Mouse (Mus musculus) spleen, postnatal 10 days (tissue): Measurements from ENCODE around the gene Sertad1.

Experiments used
- DNase-seq, 2 experiments: peaks; one replicate each; pipeline ENCODE4 v3.0.0; 2021 to 2022; ENCODE audit warnings: low spot score in 2 of 2

Gene Sertad1

DNA sequence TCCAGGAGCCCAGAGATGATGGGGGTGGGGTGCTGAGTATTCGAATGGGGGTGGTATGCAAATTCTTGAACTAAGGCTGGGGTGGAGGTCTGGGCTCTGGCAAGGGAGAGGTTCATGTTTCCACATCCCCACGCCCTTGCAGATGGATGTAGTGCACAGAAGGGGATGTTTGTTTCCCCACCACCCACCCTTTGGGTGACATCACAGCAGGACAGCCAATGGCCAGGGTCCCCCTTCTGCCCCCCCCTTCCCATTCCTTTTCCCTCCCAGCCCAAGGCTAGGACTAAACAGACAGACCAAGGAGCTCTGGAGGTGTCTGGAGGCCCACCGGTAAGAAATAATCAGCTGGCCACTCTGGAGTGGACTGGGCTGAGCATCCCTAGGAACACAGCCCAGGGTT is 12.3 kb downstream of the Sertad1 start, which contains the start of gene Prx:
Prx (plus strand) TSS at position 289 of the 400 bp plus-strand sequence.
- no peak for DNase-seq

DNA sequence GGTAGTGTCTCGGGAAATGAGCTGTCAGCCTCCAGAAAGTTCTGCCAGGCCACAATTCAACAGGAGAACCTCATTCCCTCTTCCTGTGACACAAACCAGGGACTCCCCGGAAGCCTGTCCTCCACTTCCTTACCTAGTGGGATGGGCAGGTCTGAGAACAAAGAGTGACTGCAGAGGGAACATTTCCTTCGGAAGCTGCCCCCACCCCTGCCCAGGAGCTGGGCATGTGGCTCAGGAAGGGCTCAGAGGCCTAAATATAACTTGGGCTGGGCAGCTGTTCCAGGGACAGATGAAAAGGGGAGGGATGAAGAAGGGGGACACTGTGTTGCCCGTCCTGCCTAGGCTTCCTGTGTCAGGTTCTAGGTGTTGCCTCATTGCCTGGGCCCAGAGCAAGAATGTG is 14.9 kb downstream of the Sertad1 start:
- no peak for DNase-seq

DNA sequence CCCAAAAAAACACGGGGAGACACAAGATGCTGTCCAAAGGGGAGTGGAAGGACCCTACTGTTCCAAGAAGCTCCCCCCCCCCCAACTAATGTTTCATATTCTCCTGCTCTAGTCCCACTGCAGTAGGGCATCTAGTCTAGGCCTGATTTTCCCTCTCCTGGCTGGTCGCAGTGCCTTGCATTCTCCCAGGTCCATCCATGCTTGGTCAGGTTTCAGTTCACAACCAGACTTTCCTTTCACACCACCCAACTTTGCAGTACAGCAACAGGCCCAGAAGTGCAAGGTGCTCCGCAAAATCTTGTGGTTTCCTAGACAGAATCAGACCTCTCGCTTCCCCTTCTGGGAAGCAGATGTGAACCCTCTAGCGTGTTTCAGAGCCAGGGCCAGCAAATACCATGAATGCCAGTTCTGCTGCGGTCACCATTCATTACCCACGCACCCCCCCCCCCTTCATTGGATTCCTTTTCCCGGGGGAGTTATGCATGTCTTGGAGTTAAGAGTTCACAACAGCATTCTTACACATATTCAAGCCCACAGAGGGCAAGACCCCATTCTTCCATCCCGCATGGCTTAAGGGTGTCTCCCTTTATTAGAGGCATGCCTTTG is 20.2 kb downstream of the Sertad1 start:
- no peak for DNase-seq

DNA sequence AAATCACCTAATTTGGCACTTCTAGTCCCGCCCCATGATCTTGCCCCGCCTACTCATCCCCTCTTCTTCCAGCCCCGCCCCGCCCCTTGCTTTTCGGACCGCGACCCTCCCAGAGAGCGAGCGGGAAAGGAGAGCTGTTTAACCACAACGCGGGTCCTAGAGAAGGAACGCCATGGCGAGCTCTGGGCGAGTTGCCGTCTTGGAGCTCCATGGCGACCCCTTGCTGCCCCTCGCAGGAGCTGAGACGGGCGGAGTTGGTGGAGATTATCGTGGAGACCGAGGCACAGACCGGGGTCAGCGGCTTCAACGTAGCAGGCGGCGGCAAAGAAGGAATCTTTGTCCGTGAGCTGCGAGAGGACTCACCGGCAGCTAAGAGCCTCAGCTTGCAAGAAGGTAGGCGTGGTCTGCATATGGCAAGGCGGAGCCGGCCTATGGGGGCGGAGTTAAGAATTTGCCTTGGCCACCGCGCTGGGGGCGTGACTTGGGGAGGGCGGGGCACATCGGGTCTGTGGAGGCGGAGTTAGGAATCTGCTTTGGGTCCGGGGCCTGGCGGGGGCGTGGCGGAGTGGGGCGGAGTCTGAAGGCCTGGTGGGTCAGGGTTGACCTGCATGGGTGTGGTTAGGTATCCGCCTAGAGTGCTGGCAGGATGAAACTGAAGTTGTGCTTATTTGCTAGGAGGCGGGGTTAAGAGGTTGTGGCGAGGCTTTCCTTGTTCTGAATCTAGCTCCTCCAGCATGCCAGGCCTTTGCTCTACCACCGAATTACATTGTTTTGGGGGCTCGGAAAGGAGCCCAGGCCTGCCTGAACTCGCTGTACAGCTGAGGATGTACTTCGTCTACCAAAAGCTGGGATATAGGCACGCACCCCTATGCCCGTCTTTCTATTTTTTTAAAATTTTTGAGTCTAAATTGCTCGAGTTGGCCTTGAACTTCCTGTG is 21.3 kb downstream of the Sertad1 start:
- DNase-seq = peak; percentile 99 to 100

DNA sequence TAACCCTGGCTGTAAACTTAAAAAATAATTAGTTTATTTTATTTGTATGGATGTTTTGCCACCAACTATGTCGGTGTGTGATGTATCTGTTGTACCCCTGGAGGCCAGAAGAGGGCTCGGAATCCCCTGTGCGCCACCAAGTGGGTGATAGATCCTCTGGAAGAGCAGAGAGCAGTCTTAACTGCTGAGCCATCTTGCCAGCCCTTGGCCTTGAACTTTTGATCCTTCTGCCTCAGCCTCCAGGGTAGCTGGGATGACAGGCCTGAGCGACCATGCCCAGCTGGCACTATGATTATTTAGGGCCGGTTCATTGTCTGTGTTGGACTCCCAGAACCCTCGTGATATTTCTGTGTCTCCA is 21.9 kb downstream of the Sertad1 start:
- DNase-seq = peak; percentile 56 to 85

DNA sequence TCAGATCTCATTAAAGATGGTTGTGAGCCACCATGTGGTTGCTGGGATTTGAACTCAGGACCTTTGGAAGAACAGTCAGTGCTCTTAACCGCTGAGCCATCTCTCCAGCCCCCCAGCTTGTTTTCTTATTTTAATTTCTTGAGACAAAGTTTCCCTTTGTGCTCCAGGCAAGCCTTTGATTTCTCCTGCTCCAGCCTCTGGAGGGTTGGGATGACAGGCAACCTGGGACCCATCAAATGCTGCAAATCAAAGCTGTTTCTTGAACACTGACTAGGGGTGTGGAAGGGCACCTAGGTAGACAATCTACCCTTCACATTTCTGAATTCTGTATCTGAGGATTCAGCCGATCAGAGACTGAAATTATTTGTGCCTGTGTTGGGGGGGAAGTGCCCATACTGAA is 24.1 kb downstream of the Sertad1 start:
- DNase-seq = no peak

DNA sequence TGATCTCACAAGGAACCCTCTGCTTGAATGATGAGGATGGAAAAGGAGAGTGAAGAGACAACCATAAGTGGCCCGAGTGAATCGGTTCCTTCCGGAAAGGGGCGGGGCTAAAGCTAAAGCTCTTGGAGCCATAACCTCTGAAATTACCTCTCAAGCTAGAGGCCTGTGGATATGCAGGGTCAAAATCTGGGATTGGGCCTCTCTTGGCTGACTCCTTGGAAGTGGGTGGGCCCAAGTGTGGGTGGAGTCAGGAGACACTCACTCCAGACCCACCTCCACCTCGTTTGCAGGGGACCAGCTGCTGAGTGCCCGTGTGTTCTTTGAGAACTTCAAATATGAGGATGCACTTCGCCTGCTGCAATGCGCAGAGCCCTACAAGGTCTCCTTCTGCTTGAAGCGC is 28.3 kb downstream of the Sertad1 start:
- DNase-seq = no peak

DNA sequence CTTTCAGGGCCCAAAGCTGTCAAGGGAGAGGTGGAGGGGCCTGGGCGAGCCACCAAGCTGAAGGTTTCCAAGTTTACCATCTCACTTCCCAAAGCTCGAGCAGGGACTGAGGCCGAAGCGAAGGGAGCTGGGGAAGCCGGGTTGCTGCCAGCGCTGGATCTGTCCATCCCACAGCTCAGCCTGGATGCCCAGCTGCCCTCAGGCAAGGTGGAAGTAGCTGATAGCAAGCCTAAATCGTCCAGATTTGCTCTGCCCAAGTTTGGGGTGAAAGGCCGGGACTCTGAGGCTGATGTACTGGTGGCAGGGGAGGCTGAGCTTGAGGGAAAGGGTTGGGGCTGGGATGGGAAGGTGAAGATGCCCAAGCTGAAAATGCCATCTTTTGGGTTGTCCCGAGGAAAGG is 31.6 kb downstream of the Sertad1 start:
- no peak for DNase-seq

DNA sequence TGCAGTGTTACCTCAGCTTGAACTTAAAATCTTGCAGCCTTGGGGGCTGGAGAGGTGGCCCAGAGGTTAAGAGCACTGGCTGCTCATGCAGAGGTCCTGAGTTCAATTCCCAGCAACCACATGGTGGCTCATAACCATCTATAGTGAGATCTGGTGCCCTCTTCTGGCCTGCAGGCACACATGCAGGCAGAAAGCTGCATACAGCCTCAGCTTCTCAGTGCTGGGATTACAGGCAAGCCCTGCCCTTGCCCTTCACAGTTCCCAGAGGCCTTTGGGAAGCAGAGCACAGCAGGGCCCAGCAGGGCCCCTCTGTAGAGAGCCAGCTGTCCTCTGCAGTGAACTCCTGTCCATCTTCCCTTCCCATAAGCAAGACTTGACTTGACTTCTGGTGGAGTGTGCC is 33.4 kb downstream of the Sertad1 start:
- no peak for DNase-seq

DNA sequence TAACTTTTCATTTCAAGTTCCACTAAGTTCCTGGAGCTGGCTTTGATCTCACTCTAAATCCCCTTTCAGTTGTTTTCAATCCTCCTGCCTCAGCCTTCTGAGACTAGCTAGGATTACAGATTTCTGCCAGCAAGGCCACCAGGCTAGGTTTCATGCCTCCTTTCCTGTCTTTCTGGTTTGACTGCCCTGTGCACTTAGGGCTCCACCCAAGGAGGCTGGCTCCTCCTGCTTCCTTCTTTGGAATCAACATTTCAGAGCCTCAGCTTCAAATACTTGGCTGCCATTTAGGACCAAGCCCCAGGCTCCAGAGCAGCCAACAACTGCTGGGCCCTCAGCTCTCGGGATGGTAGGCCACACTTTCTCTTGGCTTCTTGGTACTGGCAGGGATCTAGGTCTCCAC is 33.9 kb downstream of the Sertad1 start:
- DNase-seq = no peak

DNA sequence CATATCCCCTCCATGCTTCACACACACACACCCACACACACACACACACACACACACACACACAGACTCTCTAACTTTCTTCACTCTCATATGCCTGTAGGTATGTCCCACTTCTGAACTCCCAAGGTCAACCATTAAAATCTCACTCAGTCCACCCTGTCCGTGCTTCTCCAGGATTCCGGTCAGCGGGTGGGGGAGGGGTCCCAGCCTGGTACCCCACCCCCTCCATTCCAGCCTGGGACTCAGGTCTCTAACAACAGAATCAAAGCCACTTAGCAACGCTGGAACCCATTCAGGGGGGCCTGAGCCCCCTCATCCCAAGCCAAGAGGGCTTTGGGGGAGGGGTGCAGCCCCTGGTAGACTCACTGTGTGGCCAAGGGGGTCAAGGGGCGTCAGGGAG is 36.3 kb downstream of the Sertad1 start, which contains the start of gene Hipk4:
Hipk4 (plus strand) TSS at position 301 of the 400 bp plus-strand sequence.
- no peak for DNase-seq

DNA sequence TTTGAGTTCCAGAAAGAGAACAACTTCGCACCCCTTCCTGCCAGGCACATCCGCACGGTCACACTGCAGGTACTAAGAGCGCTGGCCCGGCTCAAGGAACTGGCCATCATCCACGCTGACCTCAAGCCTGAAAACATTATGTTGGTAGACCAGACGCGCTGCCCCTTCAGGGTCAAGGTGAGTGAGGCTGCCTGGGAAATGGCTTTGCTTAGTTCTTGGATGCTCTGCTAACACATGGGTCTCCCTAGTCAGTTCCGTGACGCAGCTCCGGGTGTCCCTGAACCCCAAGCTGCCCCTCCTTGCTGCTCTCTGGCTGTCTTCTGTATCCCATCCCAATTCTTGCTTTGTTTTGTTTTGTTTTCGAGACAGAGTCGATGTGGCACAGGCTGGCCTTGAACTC is 37.1 kb downstream of the Sertad1 start:
- no peak for DNase-seq

DNA sequence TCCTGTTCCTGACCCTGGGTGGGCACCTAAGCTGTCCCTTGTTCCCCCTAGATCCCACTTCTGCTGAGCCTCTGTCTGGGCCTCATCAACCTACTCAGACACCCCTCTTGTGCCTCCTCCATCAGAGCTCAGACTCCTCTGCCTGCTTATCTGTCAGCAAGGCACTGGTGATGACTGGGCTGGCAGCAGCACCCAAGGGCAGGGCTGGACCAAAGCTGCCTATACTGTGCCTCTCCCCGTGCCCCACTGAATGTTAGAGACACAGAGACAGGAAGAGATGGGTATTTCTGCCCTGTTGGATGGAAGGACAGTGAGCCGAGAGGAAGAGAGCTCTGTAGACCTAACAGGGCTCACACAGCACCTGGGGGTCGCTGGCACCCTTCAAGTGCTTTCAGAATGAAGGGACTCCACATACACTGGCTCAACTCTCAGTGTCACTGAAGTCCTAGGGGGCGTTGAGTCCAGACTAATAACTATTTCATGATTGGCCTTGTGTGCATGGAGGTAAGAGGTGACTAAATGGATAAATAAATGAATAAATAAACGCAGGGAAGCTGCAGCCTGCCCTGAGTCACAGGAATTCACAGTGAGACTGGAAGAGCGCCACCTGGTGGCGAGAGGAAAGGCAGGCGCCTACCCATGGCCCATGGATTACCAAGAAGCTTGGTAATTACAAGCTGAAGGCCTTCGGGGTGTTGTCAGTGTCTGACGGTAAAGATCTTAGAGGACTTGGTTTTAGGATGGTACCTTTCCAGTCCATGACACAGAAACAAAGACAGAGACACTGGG is 39.5 kb downstream of the Sertad1 start:
- DNase-seq = peak; percentile 68 to 90

DNA sequence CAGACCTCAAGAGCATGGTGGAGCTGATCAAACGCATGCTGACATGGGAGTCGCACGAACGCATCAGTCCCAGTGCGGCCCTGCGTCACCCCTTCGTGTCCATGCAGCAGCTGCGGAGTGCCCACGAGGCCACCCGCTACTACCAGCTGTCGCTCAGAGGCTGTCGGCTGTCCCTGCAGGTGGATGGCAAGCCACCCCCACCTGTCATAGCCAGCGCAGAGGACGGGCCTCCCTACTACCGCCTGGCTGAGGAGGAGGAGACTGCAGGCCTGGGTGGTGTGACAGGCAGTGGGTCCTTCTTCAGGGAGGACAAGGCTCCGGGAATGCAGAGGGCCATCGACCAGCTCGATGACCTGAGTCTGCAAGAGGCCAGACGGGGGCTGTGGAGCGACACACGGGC is 42.4 kb downstream of the Sertad1 start:
- DNase-seq = peak in 1 of 2 experiments; percentile 14

DNA sequence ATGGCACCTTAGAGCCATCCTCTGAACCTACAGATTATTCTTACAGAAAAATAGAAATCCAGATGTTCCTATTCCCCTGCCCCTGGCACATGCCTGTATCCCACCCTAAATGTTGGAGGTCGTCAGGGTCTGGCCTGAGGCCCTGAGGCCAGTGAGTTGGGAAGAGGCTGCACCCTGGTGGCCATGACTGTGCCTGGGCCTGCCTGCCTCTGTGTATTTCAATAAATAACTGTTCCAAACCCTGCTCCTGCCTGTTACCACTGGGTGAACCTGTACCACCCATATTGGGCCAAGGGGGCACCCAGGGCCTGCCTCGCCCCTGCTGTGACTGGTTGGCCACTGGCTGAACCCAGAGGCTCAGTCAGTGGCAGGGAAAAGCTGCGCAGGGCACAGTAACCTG is 44.2 kb downstream of the Sertad1 start:
- DNase-seq = peak in 1 of 2 experiments; percentile 17

DNA sequence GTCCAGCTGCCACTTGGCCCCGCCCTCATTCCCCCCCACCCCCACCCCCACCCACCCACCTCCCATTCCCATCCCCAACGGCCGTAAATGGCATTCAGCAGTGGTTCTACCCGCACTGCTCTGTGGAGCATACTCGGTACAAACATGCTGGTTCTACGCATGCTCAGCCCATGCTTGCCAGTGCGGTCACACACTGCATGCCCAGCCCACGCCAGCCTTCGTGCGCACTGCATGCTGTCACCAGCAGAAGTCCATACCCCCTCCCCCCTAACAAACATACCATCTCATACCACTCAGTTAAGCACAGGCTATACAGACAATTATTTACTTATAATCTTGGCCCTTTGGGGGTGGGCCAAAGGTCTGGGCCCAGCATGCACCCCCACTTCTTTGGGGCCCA is 45.0 kb downstream of the Sertad1 start:
- DNase-seq = no peak

DNA sequence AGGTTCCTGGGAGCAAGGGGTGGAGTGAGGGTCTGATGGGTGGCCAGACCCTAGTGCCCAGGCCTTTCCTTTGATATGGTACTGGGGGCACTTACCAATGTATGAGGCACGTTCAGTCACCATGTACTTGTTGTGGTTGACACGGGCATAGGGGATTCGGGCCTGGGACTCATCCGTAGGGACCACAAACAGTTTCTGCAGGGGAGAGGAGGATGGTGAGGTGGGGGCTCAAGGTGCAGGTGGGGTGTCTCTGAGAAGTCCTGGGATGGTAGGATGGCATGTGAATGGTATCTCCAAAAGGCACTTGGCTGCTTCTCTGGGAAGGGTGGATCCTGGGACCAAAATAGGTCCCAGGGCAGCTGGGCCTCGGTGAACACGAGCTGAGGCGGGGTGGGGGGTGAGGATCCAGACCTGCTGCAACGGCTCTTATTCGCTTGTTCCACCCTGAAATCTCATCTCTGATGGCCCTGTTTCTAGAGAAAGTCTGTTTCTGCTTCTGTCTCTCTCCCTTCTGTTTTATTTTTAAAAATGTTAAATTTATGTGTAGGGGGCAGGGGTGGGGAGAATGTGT is 45.9 kb downstream of the Sertad1 start:
- no peak for DNase-seq

DNA sequence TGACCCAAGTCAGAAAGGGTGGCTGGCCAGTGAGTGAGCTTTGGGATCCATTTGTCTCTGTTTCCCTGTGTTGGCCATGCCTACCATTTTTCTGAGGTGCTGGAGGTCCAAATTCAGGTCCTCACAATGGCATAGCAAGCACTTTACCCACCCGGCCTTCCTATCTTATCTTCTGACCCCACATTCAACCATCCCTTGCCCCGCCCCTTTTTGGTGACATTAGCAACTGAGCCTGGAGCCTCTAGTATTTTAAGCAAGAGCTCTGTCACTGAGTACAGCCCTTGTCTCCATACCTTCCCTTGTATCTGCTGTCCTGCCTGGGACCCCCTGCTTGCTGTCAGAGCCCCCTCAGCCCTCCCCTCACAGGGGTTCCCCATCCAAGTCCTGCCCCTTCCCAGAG is 48.7 kb downstream of the Sertad1 start:
- DNase-seq = peak in 1 of 2 experiments; percentile 76

DNA sequence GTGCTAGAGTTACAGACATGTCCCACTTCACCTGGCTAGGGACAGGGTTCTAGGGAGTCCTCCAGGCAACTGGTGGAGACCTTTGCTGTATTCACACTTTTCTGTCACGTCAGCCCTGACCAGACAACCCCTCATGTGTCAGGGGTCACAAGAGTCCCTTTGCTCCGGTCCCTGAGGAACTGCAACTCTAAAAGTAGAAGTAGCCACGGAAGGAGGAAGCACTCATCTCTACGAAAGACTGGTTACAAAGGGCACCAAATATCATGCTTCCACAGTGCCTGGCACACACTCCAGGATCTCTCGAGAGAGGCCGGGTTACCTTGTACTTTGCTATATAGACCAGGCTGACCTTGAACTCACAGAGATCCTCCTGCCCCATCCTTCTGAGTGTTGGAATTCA is 49.9 kb downstream of the Sertad1 start:
- DNase-seq = peak in 1 of 2 experiments; percentile 14

DNA sequence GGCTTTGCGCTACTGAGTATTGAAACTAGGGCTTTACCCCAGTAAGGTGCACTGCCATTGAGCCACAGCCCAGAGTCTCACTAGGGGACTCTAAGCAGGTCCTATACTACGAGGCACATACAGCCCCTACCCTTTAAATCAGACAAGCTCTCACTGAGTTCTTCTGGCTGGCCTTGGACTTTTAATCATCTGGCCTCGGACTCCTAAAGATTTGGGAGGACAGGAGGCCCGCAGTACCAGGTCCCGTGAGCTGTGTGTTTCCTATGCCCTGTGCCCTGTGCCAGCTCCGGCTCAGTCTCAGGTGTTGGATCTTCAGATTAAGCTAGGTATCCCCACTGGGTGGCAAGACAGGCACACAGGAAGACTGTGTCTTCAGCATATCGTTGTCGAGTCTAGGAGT is 51.3 kb downstream of the Sertad1 start:
- no peak for DNase-seq

DNA sequence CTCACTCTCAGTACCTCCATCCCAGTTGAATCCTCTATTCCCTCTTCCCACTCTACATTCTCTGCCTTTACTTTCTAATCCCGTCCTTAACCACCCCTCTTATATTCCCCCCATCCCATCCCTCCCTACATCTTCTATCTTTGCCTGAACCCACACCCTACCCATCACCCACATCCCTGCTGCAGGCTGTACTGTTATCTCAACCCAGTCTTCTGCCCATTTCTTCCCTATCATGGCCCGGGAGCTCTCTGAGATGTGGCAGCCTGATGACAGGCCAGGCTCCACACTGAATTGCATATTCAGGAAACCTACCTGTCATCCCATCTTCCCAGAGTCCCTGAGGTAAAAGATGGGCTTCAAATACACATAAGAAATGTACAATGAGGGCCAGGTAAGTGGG is 52.1 kb downstream of the Sertad1 start:
- DNase-seq = no peak
